Mouse (Mus musculus): ENCODE results near the gene Tmem242. TPM values are rescaled to one million over a fixed set of nuclear protein-coding genes. Genes with fewer than 3 reads are reported as not detected.

Gene Tmem242
- total and polyA plus RNA-seq, 3 experiments, result 68.9 to 83.1 (median 80.4) TPM

- Histone ChIP-seq H3K27me3 (replicated peaks) (no peaks in the 10 kb centered on the region), H3K27ac (ENCODE audit: insufficient read depth, low read depth) (no peak overlapping the region), H3K79me2 (replicated peaks; ENCODE audit: control insufficient read depth, extremely low read depth, insufficient read depth, poor library complexity, severe bottlenecking) (no peaks in the 10 kb centered on the region), H3K9ac (ENCODE audit: insufficient read depth, low read depth) (no peak overlapping the region), H3K36me3 (replicated peaks in 1 of 2; ENCODE audit: control insufficient read depth in 1 of 2, insufficient read depth in 1 of 2, low read length in 1 of 2) (no peaks in the 10 kb centered on the region), H3K9me3 (replicated peaks; ENCODE audit: low read length) (peaks cover 3% of the 10 kb centered on the region), H3K4me1 (ENCODE audit: control insufficient read depth in 1 of 2, insufficient read depth in 2 of 2) (no peaks in the 10 kb centered on the region), H3K4me3 (replicated peaks in 1 of 3; ENCODE audit: low read depth in 2 of 3, low read length in 2 of 3, poor library complexity in 1 of 3) (no peak overlapping the region), H3K4me2 (ENCODE audit: insufficient read depth, low read depth, poor library complexity, severe bottlenecking) (no peak overlapping the region)
- DNase-seq (ENCODE audit: extremely low read depth), result no peak
- no peak for TF ChIP-seq ELF1 (IDR thresholded peaks at IDR 0.05; ENCODE audit: low read depth, low read length)
- TF ChIP-seq MAZ (IDR thresholded peaks at IDR 0.05; ENCODE audit: low read depth, low read length), result no peak
- TF ChIP-seq ZMIZ1 (IDR thresholded peaks at IDR 0.05; ENCODE audit: low read depth, low read length), result no peak
- no peak for TF ChIP-seq KAT2A (IDR thresholded peaks at IDR 0.05; ENCODE audit: insufficient replicate concordance, low read length)
- TF ChIP-seq IRF4 (IDR thresholded peaks at IDR 0.05; ENCODE audit: low read depth, low read length), result no peak
- TF ChIP-seq SIN3A (IDR thresholded peaks at IDR 0.05; ENCODE audit: low read length), result no peak
- no peak for TF ChIP-seq USF1 (IDR thresholded peaks at IDR 0.05; ENCODE audit: low read depth, low read length)
- dilution Hi-C loops (cut with MboI; ENCODE audit: extremely low pct_ligation_motif_present, extremely low pct_unique_long_range_greater_than_20kb, low sequenced_read_pairs) (no loop called here), in situ Hi-C loops (cut with MboI; ENCODE audit: low pct_ligation_motif_present, low pct_unique_long_range_greater_than_20kb, low sequenced_read_pairs) (no loop called here)
These were observed 67.1 kb downstream of the Tmem242 start for GRCm38 (mm10) chr17:5372951-5373350.

- dilution Hi-C loops (cut with MboI; ENCODE audit: extremely low pct_ligation_motif_present, extremely low pct_unique_long_range_greater_than_20kb, low sequenced_read_pairs), result no loop called here
- H3K4me2 ChIP-seq (ENCODE audit: insufficient read depth, low read depth, poor library complexity, severe bottlenecking), result no peak overlapping the region
- DNase-seq (ENCODE audit: extremely low read depth), result no peak
- no peak overlapping the region for H3K27ac ChIP-seq (ENCODE audit: insufficient read depth, low read depth)
- H3K79me2 ChIP-seq (replicated peaks; ENCODE audit: control insufficient read depth, extremely low read depth, insufficient read depth, poor library complexity, severe bottlenecking), result no peaks in the 10 kb centered on the region
- no peak for TF ChIP-seq PAX5 (IDR thresholded peaks at IDR 0.05; ENCODE audit: low read length)
- no peak for TF ChIP-seq ZC3H11A (IDR thresholded peaks at IDR 0.05; ENCODE audit: low read depth, low read length)
- no peak for TF ChIP-seq JUND (conservative IDR thresholded peaks at IDR 0.05; ENCODE audit: low read depth, low read length)
- TF ChIP-seq MAX (IDR thresholded peaks at IDR 0.05; ENCODE audit: low read length), result no peak
- no peak for TF ChIP-seq TBP (conservative IDR thresholded peaks at IDR 0.05; ENCODE audit: low read depth, low read length)
- peaks cover 3% of the 10 kb centered on the region for H3K9me3 ChIP-seq (replicated peaks; ENCODE audit: low read length)
- H3K27me3 ChIP-seq (replicated peaks), result no peaks in the 10 kb centered on the region
- no peaks in the 10 kb centered on the region for H3K4me1 ChIP-seq (ENCODE audit: control insufficient read depth in 1 of 2, insufficient read depth in 2 of 2)
- in situ Hi-C loops (cut with MboI; ENCODE audit: low pct_ligation_motif_present, low pct_unique_long_range_greater_than_20kb, low sequenced_read_pairs), result no loop called here
- no peaks in the 10 kb centered on the region for H3K36me3 ChIP-seq (replicated peaks in 1 of 2; ENCODE audit: control insufficient read depth in 1 of 2, insufficient read depth in 1 of 2, low read length in 1 of 2)
- no peak overlapping the region for H3K4me3 ChIP-seq (replicated peaks in 1 of 3; ENCODE audit: low read depth in 2 of 3, low read length in 2 of 3, poor library complexity in 1 of 3)
- H3K9ac ChIP-seq (ENCODE audit: insufficient read depth, low read depth), result no peak overlapping the region
These were observed 68.5 kb downstream of the Tmem242 start for GRCm38 (mm10) chr17:5371521-5371920.

GRCm38 (mm10) chr17:5371032-5371431 is 69.0 kb downstream of the Tmem242 start:
- dilution Hi-C loops (cut with MboI; ENCODE audit: extremely low pct_ligation_motif_present, extremely low pct_unique_long_range_greater_than_20kb, low sequenced_read_pairs) (no loop called here), in situ Hi-C loops (cut with MboI; ENCODE audit: low pct_ligation_motif_present, low pct_unique_long_range_greater_than_20kb, low sequenced_read_pairs) (no loop called here)
- H3K4me1 ChIP-seq (ENCODE audit: control insufficient read depth in 1 of 2, insufficient read depth in 2 of 2), result no peaks in the 10 kb centered on the region
- peaks cover 3% of the 10 kb centered on the region for H3K9me3 ChIP-seq (replicated peaks; ENCODE audit: low read length)
- no peaks in the 10 kb centered on the region for H3K27me3 ChIP-seq (replicated peaks)
- H3K36me3 ChIP-seq (replicated peaks in 1 of 2; ENCODE audit: control insufficient read depth in 1 of 2, insufficient read depth in 1 of 2, low read length in 1 of 2), result no peaks in the 10 kb centered on the region
- H3K9ac ChIP-seq (ENCODE audit: insufficient read depth, low read depth), result no peak overlapping the region
- TF ChIP-seq ZNF384 (IDR thresholded peaks at IDR 0.05; ENCODE audit: low read depth, low read length), result no peak
- TF ChIP-seq MAX (IDR thresholded peaks at IDR 0.05; ENCODE audit: low read length), result no peak
- no peak for TF ChIP-seq ETS1 (conservative IDR thresholded peaks at IDR 0.05; ENCODE audit: low read depth, low read length)
- TF ChIP-seq USF1 (IDR thresholded peaks at IDR 0.05; ENCODE audit: low read depth, low read length), result no peak
- TF ChIP-seq ZKSCAN1 (IDR thresholded peaks at IDR 0.05; ENCODE audit: borderline replicate concordance, low read depth, low read length), result no peak
- TF ChIP-seq RCOR1 (conservative IDR thresholded peaks at IDR 0.05; ENCODE audit: low read depth, low read length), result no peak
- no peak overlapping the region for H3K27ac ChIP-seq (ENCODE audit: insufficient read depth, low read depth)
- H3K4me3 ChIP-seq (replicated peaks in 1 of 3; ENCODE audit: low read depth in 2 of 3, low read length in 2 of 3, poor library complexity in 1 of 3), result no peak overlapping the region
- no peak overlapping the region for H3K4me2 ChIP-seq (ENCODE audit: insufficient read depth, low read depth, poor library complexity, severe bottlenecking)
- no peak for DNase-seq (ENCODE audit: extremely low read depth)
- H3K79me2 ChIP-seq (replicated peaks; ENCODE audit: control insufficient read depth, extremely low read depth, insufficient read depth, poor library complexity, severe bottlenecking), result no peaks in the 10 kb centered on the region
